Mouse (Mus musculus) E14TG2a.4 (cell line): Measurements from ENCODE around the gene Cnot6l.

Experiments used
- CTCF ChIP-seq: conservative IDR thresholded peaks from 2 replicates; pipeline ENCODE4 v1.5.1; 2014; ENCODE audit warnings: low read length
- NANOG ChIP-seq: IDR thresholded peaks from 2 replicates; pipeline ENCODE4 v1.6.1; 2014; ENCODE audit warnings: borderline replicate concordance, low read length, mixed read lengths
- POU5F1 ChIP-seq: IDR thresholded peaks from 2 replicates; pipeline ENCODE4 v1.6.1; 2014; ENCODE audit warnings: low read length, borderline replicate concordance

DNA sequence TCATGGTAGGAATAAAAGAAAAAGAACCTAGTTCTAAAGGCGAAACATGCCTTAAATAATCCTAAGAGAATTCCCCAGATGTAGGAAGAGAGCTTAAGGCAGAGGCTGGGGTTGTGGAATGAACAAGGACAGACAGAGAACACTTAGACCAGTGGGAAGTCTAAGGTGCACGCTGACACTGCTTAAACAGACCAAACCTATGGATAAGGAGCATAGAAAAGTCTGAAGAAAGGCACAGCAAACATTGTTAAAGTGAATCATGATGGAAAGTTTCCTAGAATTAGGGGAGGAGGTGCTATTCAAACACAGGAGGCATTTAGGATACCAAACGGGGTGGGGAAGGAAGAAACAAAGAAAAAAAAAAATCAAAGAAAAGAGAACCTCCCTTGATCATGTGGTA, 49.0 kb downstream of the Cnot6l start:
- TF ChIP-seq CTCF (no peak), NANOG (no peak), POU5F1 (no peak)
